Mouse (Mus musculus): ENCODE measurements around the gene Ociad2. TPM values are rescaled to one million over a fixed set of nuclear protein-coding genes. Genes with fewer than 3 reads are reported as not detected.

Ociad2 gene
- polyA plus RNA-seq, 1 experiment from 2014 or later: 9.4 TPM

- H3K4me3 ChIP-seq (ENCODE audit: low read depth, low read length): peak within 1 kb of the TSS; percentile 89
- H3K4me1 ChIP-seq (ENCODE audit: control insufficient read depth, insufficient read depth, low read length): no peaks in the 10 kb centered on the region
- no peaks in the 10 kb centered on the region for H3K27me3 ChIP-seq (ENCODE audit: control insufficient read depth, insufficient read depth, low read length)
- peaks cover 2% of the 10 kb centered on the region; the same call in 1 of the 2 replicates for H3K36me3 ChIP-seq (ENCODE audit: control insufficient read depth, insufficient read depth, low read length)
- DNase-seq (ENCODE audit: low spot score): peak; percentile 98
- peak within 1 kb of the TSS; percentile 84 for H3K27ac ChIP-seq (replicated peaks; ENCODE audit: low read depth, low read length)
- ATAC-seq (ENCODE audit: insufficient number of reproducible peaks, low FRiP score, low TSS enrichment, low read depth): peak; percentile 98
- H3K9me3 ChIP-seq (ENCODE audit: control insufficient read depth, low read length): no peaks in the 10 kb centered on the region
- H3K9ac ChIP-seq (ENCODE audit: low read length): peak within 1 kb of the TSS; percentile 90
- peak within 1 kb of the TSS; percentile 72 for H3K4me2 ChIP-seq (ENCODE audit: low read depth, severe bottlenecking)
- WGBS: under 1% methylated on average over 58 of the region's 58 CpGs
These were observed 48.0 kb downstream of the Ociad2 start, which contains the start of gene Ociad1 for GRCm38 (mm10) chr5:73292502-73293457. TSS of gene Ociad1 (plus strand) at chr5:73292784.

GRCm38 (mm10) chr5:73289900-73290299, 50.9 kb downstream of the Ociad2 start:
- H3K4me1 ChIP-seq (ENCODE audit: control insufficient read depth, insufficient read depth, low read length): no peaks in the 10 kb centered on the region
- no peak overlapping the region for H3K4me2 ChIP-seq (ENCODE audit: low read depth, severe bottlenecking)
- ATAC-seq (ENCODE audit: insufficient number of reproducible peaks, low FRiP score, low TSS enrichment, low read depth) (no peak), DNase-seq (ENCODE audit: low spot score) (no peak)
- WGBS: 66% methylated on average over 2 of the region's 2 CpGs
- H3K27me3 ChIP-seq (ENCODE audit: control insufficient read depth, insufficient read depth, low read length): no peaks in the 10 kb centered on the region
- no peak overlapping the region for H3K27ac ChIP-seq (replicated peaks; ENCODE audit: low read depth, low read length)
- H3K36me3 ChIP-seq (ENCODE audit: control insufficient read depth, insufficient read depth, low read length): no peaks in the 10 kb centered on the region; the same call in 1 of the 2 replicates
- H3K9ac ChIP-seq (ENCODE audit: low read length): no peak overlapping the region
- H3K9me3 ChIP-seq (ENCODE audit: control insufficient read depth, low read length): no peaks in the 10 kb centered on the region
- H3K4me3 ChIP-seq (ENCODE audit: low read depth, low read length): no peak overlapping the region

- Histone ChIP-seq H3K27ac (replicated peaks; ENCODE audit: low read depth, low read length) (no peak overlapping the region), H3K9me3 (ENCODE audit: control insufficient read depth, low read length) (no peaks in the 10 kb centered on the region), H3K27me3 (ENCODE audit: control insufficient read depth, insufficient read depth, low read length) (no peaks in the 10 kb centered on the region), H3K9ac (ENCODE audit: low read length) (no peak overlapping the region), H3K4me1 (ENCODE audit: control insufficient read depth, insufficient read depth, low read length) (no peaks in the 10 kb centered on the region), H3K36me3 (ENCODE audit: control insufficient read depth, insufficient read depth, low read length) (no peaks in the 10 kb centered on the region), H3K4me2 (ENCODE audit: low read depth, severe bottlenecking) (no peak overlapping the region), H3K4me3 (ENCODE audit: low read depth, low read length) (no peak overlapping the region)
- ATAC-seq (ENCODE audit: insufficient number of reproducible peaks, low FRiP score, low TSS enrichment, low read depth): no peak
- no peak for DNase-seq (ENCODE audit: low spot score)
- WGBS: 91% methylated on average over 5 of the region's 5 CpGs
These were observed 54.2 kb downstream of the Ociad2 start for GRCm38 (mm10) chr5:73286603-73287002.

- H3K4me1 ChIP-seq (ENCODE audit: control insufficient read depth, insufficient read depth, low read length): no peaks in the 10 kb centered on the region
- no peak overlapping the region for H3K9ac ChIP-seq (ENCODE audit: low read length)
- H3K27ac ChIP-seq (replicated peaks; ENCODE audit: low read depth, low read length): no peak overlapping the region
- DNase-seq (ENCODE audit: low spot score): no peak
- no peak overlapping the region for H3K4me3 ChIP-seq (ENCODE audit: low read depth, low read length)
- WGBS: 89% methylated on average over 3 of the region's 3 CpGs
- no peak overlapping the region for H3K4me2 ChIP-seq (ENCODE audit: low read depth, severe bottlenecking)
- no peaks in the 10 kb centered on the region for H3K27me3 ChIP-seq (ENCODE audit: control insufficient read depth, insufficient read depth, low read length)
- no peaks in the 10 kb centered on the region for H3K36me3 ChIP-seq (ENCODE audit: control insufficient read depth, insufficient read depth, low read length)
- ATAC-seq (ENCODE audit: insufficient number of reproducible peaks, low FRiP score, low TSS enrichment, low read depth): no peak
- H3K9me3 ChIP-seq (ENCODE audit: control insufficient read depth, low read length): no peaks in the 10 kb centered on the region
These were observed 55.3 kb downstream of the Ociad2 start for GRCm38 (mm10) chr5:73285470-73285978.

- Histone ChIP-seq H3K4me2 (ENCODE audit: low read depth, severe bottlenecking) (no peak overlapping the region), H3K36me3 (ENCODE audit: control insufficient read depth, insufficient read depth, low read length) (no peaks in the 10 kb centered on the region), H3K9me3 (ENCODE audit: control insufficient read depth, low read length) (no peaks in the 10 kb centered on the region), H3K4me1 (ENCODE audit: control insufficient read depth, insufficient read depth, low read length) (no peaks in the 10 kb centered on the region), H3K4me3 (ENCODE audit: low read depth, low read length) (no peak overlapping the region), H3K27ac (replicated peaks; ENCODE audit: low read depth, low read length) (no peak overlapping the region), H3K9ac (ENCODE audit: low read length) (no peak overlapping the region), H3K27me3 (ENCODE audit: control insufficient read depth, insufficient read depth, low read length) (no peaks in the 10 kb centered on the region)
- ATAC-seq (ENCODE audit: insufficient number of reproducible peaks, low FRiP score, low TSS enrichment, low read depth) (no peak), DNase-seq (ENCODE audit: low spot score) (no peak)
These were observed 56.8 kb downstream of the Ociad2 start for GRCm38 (mm10) chr5:73284046-73284445.

- no peak for DNase-seq (ENCODE audit: low spot score)
- Histone ChIP-seq H3K36me3 (ENCODE audit: control insufficient read depth, insufficient read depth, low read length) (no peaks in the 10 kb centered on the region), H3K4me2 (ENCODE audit: low read depth, severe bottlenecking) (no peak overlapping the region), H3K27me3 (ENCODE audit: control insufficient read depth, insufficient read depth, low read length) (no peaks in the 10 kb centered on the region), H3K9ac (ENCODE audit: low read length) (no peak overlapping the region), H3K27ac (replicated peaks; ENCODE audit: low read depth, low read length) (no peak overlapping the region), H3K4me3 (ENCODE audit: low read depth, low read length) (no peak overlapping the region), H3K9me3 (ENCODE audit: control insufficient read depth, low read length) (no peaks in the 10 kb centered on the region), H3K4me1 (ENCODE audit: control insufficient read depth, insufficient read depth, low read length) (no peaks in the 10 kb centered on the region)
- 69% methylated on average over 4 of the region's 4 CpGs for WGBS
- no peak for ATAC-seq (ENCODE audit: insufficient number of reproducible peaks, low FRiP score, low TSS enrichment, low read depth)
These were observed 60.3 kb downstream of the Ociad2 start for GRCm38 (mm10) chr5:73280567-73280850.

- no peak overlapping the region for H3K27ac ChIP-seq (replicated peaks; ENCODE audit: low read depth, low read length)
- DNase-seq (ENCODE audit: low spot score): no peak
These were observed 60.9 kb downstream of the Ociad2 start for GRCm38 (mm10) chr5:73279732-73280566.

GRCm38 (mm10) chr5:73279190-73279589, 61.6 kb downstream of the Ociad2 start:
- no peak for DNase-seq (ENCODE audit: low spot score)
- WGBS: 51% methylated on average over 10 of the region's 10 CpGs

More at GRCm38 (mm10) chr5:73279732-73280566, 60.9 kb downstream of the Ociad2 start:
- Histone ChIP-seq H3K4me1 (ENCODE audit: control insufficient read depth, insufficient read depth, low read length) (no peaks in the 10 kb centered on the region), H3K36me3 (ENCODE audit: control insufficient read depth, insufficient read depth, low read length) (no peaks in the 10 kb centered on the region), H3K9ac (ENCODE audit: low read length) (no peak overlapping the region), H3K4me2 (ENCODE audit: low read depth, severe bottlenecking) (no peak overlapping the region), H3K4me3 (ENCODE audit: low read depth, low read length) (no peak overlapping the region), H3K9me3 (ENCODE audit: control insufficient read depth, low read length) (no peaks in the 10 kb centered on the region), H3K27me3 (ENCODE audit: control insufficient read depth, insufficient read depth, low read length) (no peaks in the 10 kb centered on the region)
- ATAC-seq (ENCODE audit: insufficient number of reproducible peaks, low FRiP score, low TSS enrichment, low read depth): no peak
- WGBS: 57% methylated on average over 4 of the region's 4 CpGs

More at GRCm38 (mm10) chr5:73279190-73279589, 61.6 kb downstream of the Ociad2 start:
- Histone ChIP-seq H3K9me3 (ENCODE audit: control insufficient read depth, low read length) (no peaks in the 10 kb centered on the region), H3K36me3 (ENCODE audit: control insufficient read depth, insufficient read depth, low read length) (no peaks in the 10 kb centered on the region), H3K27me3 (ENCODE audit: control insufficient read depth, insufficient read depth, low read length) (no peaks in the 10 kb centered on the region), H3K27ac (replicated peaks; ENCODE audit: low read depth, low read length) (no peak overlapping the region), H3K4me3 (ENCODE audit: low read depth, low read length) (no peak overlapping the region), H3K4me2 (ENCODE audit: low read depth, severe bottlenecking) (no peak overlapping the region), H3K9ac (ENCODE audit: low read length) (no peak overlapping the region), H3K4me1 (ENCODE audit: control insufficient read depth, insufficient read depth, low read length) (no peaks in the 10 kb centered on the region)
- no peak for ATAC-seq (ENCODE audit: insufficient number of reproducible peaks, low FRiP score, low TSS enrichment, low read depth)

Measured in limb, embryonic 11.5 days (tissue).